Mouse (Mus musculus) forebrain, embryonic 15.5 days (tissue): ENCODE measurements around the gene Srf. TPM values are rescaled to one million over a fixed set of nuclear protein-coding genes. Genes with fewer than 3 reads are reported as not detected.
"Not testable (repeated sequence)": the region's sequence is repeated elsewhere in the genome, so short reads cannot be mapped to it uniquely, and the experiment has no call there.

ENCODE experiments used
- ATAC-seq: fragments of 200-750 bp; cut with Nextera tagmentation; replicated peaks from 2 replicates; pipeline ENCODE4 v1.8.0; 2017; ENCODE audit warnings: mild to moderate bottlenecking, moderate TSS enrichment, moderate library complexity
- H3K27ac ChIP-seq: fragments of 300-500 bp; sonication (generic); replicated peaks from 2 replicates; pipeline ENCODE4 v1.5.1; 2015; ENCODE audit warnings: mild to moderate bottlenecking, inconsistent platforms
- H3K27me3 ChIP-seq: fragments of 300-500 bp; sonication (generic); 2 replicates; pipeline ENCODE4 v1.6.1; 2015; ENCODE audit warnings: inconsistent platforms
- H3K36me3 ChIP-seq: fragments of 300-500 bp; sonication (generic); 2 replicates; pipeline ENCODE4 v1.6.1; 2015; ENCODE audit warnings: mild to moderate bottlenecking, inconsistent platforms
- H3K4me1 ChIP-seq: fragments of 300-500 bp; sonication (generic); 2 replicates; pipeline ENCODE4 v1.6.1; 2015; ENCODE audit warnings: inconsistent platforms
- H3K4me2 ChIP-seq: fragments of 300-500 bp; sonication (generic); replicated peaks from 2 replicates; pipeline ENCODE4 v1.6.1; 2015; ENCODE audit warnings: mild to moderate bottlenecking, inconsistent platforms
- H3K4me3 ChIP-seq: fragments of 300-500 bp; sonication (generic); 2 replicates; pipeline ENCODE4 v1.5.1; 2015; ENCODE audit warnings: mild to moderate bottlenecking, inconsistent platforms
- H3K9ac ChIP-seq: fragments of 300-500 bp; sonication (generic); replicated peaks from 2 replicates; pipeline ENCODE4 v1.6.1; 2015; ENCODE audit warnings: mild to moderate bottlenecking, inconsistent platforms
- H3K9me3 ChIP-seq: fragments of 300-500 bp; sonication (generic); 2 replicates; pipeline ENCODE4 v1.6.1; 2016; ENCODE audit warnings: inconsistent platforms
- WGBS: fragments of 180-500 bp; shearing (Covaris S2); methylation state at CpG from one replicate; pipeline ENCODE4 v1.1.7; 2015; ENCODE audit warnings: mixed read lengths; 5-methylcytosine and 5-hydroxymethylcytosine counted together
- polyA plus RNA-seq: library from polyadenylated mRNA; unstranded; fragments of >200 nt; fragmentation: Nextera tagmentation; extraction: Ambion mirVana; gene quantifications from 2 replicates; pipeline ENCODE4 v1.2.1, GENCODE M21; 2015

Srf gene
- polyA plus RNA-seq, 1 experiment from 2014 or later = 3.3 TPM

DNA sequence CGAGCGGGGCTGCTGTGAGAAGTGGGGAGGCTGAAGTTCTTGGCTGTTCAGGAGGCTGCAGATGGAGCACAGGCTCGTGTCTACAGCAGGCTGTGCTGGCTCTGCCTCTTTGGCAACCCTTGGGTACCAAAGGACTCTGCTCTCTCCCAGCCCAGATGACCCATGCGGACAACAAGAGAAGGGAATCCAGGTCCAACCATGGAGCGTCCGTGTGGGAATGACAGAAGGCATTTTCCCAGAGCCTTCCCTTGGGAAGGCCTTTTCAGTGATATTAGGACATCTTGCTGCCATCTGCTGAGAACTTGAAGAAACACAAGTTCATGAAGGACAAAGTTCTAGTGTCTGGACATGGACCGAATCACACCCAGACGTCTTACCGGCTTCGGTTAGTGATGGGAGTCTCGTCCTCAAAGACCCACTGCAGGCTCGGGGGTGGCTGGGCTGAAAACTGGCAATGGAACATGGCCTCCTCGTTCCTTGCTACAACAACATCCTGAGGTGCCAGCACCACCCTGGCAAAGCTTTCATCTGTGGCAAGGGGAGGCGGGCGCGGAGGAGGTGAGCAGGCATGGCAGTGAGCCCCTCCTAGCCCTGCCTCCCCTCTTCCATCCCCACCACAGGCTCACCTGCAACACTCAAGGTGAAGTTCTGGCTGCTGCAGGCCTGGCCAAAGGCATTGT lies 33.8 kb upstream of the Srf start:
- no peak for ATAC-seq
- no peak overlapping the region for H3K9ac ChIP-seq
- no peaks in the 10 kb centered on the region for H3K4me1 ChIP-seq
- H3K4me2 ChIP-seq = no peak overlapping the region
- no peaks in the 10 kb centered on the region for H3K9me3 ChIP-seq
- no peak overlapping the region for H3K4me3 ChIP-seq
- WGBS = 88% methylated on average over 16 of the region's 16 CpGs
- no peak overlapping the region for H3K27ac ChIP-seq
- H3K36me3 ChIP-seq = peaks cover 29% of the 10 kb centered on the region
- no peaks in the 10 kb centered on the region for H3K27me3 ChIP-seq

DNA sequence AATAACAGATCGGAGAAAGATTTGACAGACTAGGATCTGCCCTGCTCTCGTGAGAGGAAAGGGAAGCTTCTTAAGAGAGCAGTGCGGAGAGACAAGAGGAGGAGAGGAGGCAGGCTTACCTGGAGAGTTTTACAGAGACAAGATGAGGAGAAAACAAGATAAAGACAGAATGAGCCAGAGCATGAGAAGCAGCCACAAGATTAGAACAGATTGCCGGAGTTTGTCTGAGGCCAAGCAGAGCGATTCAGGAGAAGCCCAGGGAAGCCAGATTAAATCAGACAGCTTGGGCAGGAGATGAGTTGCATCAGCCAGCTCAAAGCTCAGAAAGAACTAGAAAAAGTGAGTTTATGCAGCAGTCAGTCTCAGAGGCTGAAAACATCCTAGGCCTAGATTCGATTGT lies 32.9 kb upstream of the Srf start:
- no peak for ATAC-seq
- H3K9ac ChIP-seq = no peak overlapping the region
- 95% methylated on average over 6 of the region's 6 CpGs for WGBS
- H3K9me3 ChIP-seq = no peaks in the 10 kb centered on the region
- H3K4me3 ChIP-seq = no peak overlapping the region
- H3K4me1 ChIP-seq = no peaks in the 10 kb centered on the region
- peaks cover 29% of the 10 kb centered on the region for H3K36me3 ChIP-seq
- no peak overlapping the region for H3K27ac ChIP-seq
- no peaks in the 10 kb centered on the region for H3K27me3 ChIP-seq
- no peak overlapping the region for H3K4me2 ChIP-seq

DNA sequence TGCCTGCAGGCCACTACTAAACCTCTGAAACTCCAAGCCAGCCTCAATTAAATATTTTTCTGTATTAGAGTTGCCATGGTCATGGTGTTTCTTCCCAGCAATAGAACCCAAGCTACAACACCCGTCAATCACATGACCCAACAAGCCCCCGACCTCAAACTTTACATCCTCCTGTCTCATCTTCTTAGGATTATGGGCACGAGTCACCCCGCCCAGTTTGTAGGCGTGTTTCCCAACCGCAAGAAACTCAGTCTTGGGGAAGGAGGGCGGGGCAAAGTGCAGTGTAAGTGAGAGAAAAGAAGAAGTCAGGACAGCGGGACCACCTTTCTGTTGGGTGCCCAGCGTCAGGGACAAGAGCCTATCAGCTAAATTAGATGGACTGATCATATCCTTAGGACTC lies 32.2 kb upstream of the Srf start:
- Histone ChIP-seq H3K9ac (no peak overlapping the region), H3K4me2 (no peak overlapping the region), H3K27me3 (no peaks in the 10 kb centered on the region), H3K9me3 (no peaks in the 10 kb centered on the region), H3K4me3 (no peak overlapping the region), H3K4me1 (no peaks in the 10 kb centered on the region), H3K36me3 (peaks cover 29% of the 10 kb centered on the region), H3K27ac (no peak overlapping the region)
- 87% methylated on average over 9 of the region's 9 CpGs for WGBS
- no peak for ATAC-seq

DNA sequence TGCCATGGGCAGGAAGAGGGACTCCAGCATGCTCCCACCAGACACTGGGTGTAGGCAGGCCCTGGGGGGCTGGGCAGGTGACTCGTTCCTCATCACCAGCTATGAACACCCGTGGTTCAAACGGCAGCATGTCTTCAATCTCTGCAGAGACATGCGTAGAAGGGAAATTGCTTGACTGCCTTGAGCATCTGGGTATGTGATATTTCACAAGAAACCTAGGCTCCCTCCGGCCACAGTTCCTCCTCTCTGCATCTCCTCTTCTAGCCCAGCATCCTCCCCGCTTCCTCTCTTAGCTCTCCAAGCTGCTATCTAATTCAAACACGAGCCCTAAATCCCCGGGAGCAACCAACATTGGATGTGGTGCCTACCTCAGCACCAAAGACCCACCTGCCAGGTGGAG lies 30.4 kb upstream of the Srf start:
- Histone ChIP-seq H3K9me3 (no peaks in the 10 kb centered on the region), H3K9ac (no peak overlapping the region), H3K4me3 (no peak overlapping the region), H3K27me3 (no peaks in the 10 kb centered on the region), H3K36me3 (peaks cover 39% of the 10 kb centered on the region), H3K4me1 (no peaks in the 10 kb centered on the region), H3K4me2 (no peak overlapping the region), H3K27ac (no peak overlapping the region)
- no peak for ATAC-seq
- 97% methylated on average over 8 of the region's 8 CpGs for WGBS

DNA sequence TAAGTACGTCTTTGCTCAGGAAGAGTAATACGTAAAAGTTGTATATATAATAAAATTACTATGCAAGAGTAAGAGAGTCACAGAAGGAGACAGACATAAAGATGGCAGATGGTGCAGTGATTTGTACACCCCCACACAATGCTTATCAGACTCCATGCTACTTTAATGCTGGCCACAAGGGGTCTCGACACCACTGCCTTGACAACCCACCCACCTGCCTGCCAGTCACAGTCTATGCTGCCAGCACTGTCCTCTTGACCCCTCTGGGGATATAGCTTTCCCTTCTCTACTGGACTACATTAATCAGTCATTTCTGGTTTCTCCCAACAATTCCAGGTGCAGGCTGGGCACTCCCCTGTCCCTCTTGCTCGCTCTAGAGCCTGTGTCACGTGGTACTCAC lies 22.7 kb upstream of the Srf start:
- no peak for ATAC-seq
- no peaks in the 10 kb centered on the region for H3K27me3 ChIP-seq
- WGBS = 81% methylated on average over 5 of the region's 5 CpGs
- no peak overlapping the region for H3K4me3 ChIP-seq
- H3K36me3 ChIP-seq = peaks cover 57% of the 10 kb centered on the region
- no peaks in the 10 kb centered on the region for H3K9me3 ChIP-seq
- no peaks in the 10 kb centered on the region for H3K4me1 ChIP-seq
- no peak overlapping the region for H3K27ac ChIP-seq
- H3K9ac ChIP-seq = no peak overlapping the region
- no peak overlapping the region for H3K4me2 ChIP-seq

DNA sequence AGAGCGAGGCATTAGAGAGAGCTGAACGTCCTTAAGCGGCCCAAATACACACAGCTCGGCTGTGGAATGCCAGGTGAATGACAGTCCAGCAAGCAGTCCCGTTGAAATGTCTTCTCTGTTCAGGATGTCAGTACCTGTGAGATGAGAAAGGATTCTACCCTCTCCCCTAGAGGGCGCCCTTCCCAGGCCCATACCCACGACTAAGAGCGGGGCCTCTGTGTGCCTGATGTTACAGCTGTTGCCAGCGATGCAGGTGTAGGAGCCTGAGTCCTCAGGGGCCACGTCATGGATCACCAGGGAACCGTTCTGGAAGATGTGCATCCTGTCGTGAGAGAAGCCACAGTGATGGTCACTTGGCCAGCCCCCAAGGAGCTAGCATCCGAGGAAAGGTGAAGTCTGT lies 20.1 kb upstream of the Srf start:
- 90% methylated on average over 13 of the region's 13 CpGs for WGBS
- peaks cover 64% of the 10 kb centered on the region for H3K36me3 ChIP-seq

DNA sequence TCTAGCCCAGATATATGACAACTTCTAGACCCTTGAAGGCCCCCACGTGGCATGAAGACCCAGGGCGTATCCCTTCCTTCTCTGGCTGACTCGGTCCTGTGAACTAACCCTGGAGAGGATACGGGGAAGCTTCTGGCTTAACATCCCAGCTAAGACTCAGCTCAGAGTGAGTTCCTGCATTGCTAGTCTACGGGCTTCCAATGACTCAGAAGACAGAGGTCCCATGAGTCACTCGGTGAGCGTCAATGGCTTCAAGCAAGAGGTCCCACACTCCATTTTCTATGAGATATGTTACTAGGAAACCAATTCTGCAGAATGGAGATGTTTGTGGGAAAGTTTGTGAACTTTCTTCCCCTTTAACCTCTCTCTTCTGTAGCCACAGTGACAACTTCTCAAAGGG lies 18.6 kb upstream of the Srf start:
- peaks cover 59% of the 10 kb centered on the region for H3K36me3 ChIP-seq
- H3K4me2 ChIP-seq = no peak overlapping the region
- H3K27ac ChIP-seq = no peak overlapping the region
- H3K4me1 ChIP-seq = no peaks in the 10 kb centered on the region
- no peak for ATAC-seq
- H3K9me3 ChIP-seq = no peaks in the 10 kb centered on the region
- no peak overlapping the region for H3K4me3 ChIP-seq
- H3K27me3 ChIP-seq = no peaks in the 10 kb centered on the region
- no peak overlapping the region for H3K9ac ChIP-seq
- 91% methylated on average over 7 of the region's 7 CpGs for WGBS

More for the DNA sequence above, 20.1 kb upstream of the Srf start:
- no peak overlapping the region for H3K9ac ChIP-seq
- H3K9me3 ChIP-seq = no peaks in the 10 kb centered on the region
- H3K4me2 ChIP-seq = no peak overlapping the region
- H3K4me3 ChIP-seq = no peak overlapping the region
- H3K27ac ChIP-seq = no peak overlapping the region
- H3K27me3 ChIP-seq = no peaks in the 10 kb centered on the region
- H3K4me1 ChIP-seq = no peaks in the 10 kb centered on the region
- no peak for ATAC-seq

DNA sequence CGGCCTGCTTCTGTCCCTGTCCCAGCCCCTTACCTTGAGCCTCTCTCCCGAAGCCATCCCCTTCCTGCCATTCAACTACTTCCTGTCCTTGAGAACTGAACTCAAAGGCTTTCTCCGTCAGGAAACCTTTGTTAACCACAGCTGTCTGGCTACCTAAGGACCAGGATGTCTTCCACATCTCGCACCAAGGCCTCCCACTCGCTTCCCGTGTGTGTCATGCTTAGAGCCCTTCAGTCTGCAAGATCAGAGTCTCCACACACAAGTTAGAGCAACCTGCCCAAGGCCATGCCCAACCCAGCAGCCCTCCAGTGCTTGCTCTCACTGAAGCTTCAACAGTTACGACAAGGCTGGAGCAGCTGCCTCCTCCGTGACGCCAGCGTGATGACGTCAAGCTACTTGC lies 15.0 kb upstream of the Srf start:
- no peaks in the 10 kb centered on the region for H3K27me3 ChIP-seq
- 91% methylated on average over 11 of the region's 11 CpGs for WGBS
- no peak overlapping the region for H3K4me2 ChIP-seq
- H3K27ac ChIP-seq = no peak overlapping the region
- no peaks in the 10 kb centered on the region for H3K9me3 ChIP-seq
- H3K4me3 ChIP-seq = no peak overlapping the region
- H3K4me1 ChIP-seq = no peaks in the 10 kb centered on the region
- peaks cover 58% of the 10 kb centered on the region for H3K36me3 ChIP-seq
- H3K9ac ChIP-seq = no peak overlapping the region
- ATAC-seq = no peak

DNA sequence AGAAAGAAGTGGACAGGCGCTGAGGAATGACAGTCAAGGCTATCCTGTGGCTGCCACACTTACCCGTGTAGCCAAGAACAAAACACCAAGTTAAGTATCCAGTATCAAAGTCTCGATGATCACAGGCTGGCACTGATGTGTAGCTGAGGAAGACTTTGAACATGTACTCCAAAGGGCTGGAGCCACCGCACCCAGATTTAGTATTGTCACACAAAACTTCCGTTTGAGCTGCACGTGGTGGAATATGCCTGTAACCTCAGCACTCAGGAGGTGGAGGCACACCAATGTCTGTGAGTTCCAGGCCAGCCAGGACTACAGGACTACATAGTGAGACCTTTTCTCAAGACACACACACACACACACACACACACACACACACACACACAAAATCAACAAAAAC lies 3.2 kb upstream of the Srf start:
- no peak overlapping the region for H3K4me3 ChIP-seq
- no peak overlapping the region for H3K9ac ChIP-seq
- H3K4me1 ChIP-seq = peaks cover 7% of the 10 kb centered on the region
- no peak for ATAC-seq
- WGBS = 92% methylated on average over 6 of the region's 6 CpGs
- no peak overlapping the region for H3K27ac ChIP-seq
- H3K36me3 ChIP-seq = 0 out of 2 replicates have a peak, but pooled peaks cover 4% of the 10 kb centered on the region
- H3K27me3 ChIP-seq = no peaks in the 10 kb centered on the region
- no peak overlapping the region for H3K4me2 ChIP-seq
- H3K9me3 ChIP-seq = no peaks in the 10 kb centered on the region

DNA sequence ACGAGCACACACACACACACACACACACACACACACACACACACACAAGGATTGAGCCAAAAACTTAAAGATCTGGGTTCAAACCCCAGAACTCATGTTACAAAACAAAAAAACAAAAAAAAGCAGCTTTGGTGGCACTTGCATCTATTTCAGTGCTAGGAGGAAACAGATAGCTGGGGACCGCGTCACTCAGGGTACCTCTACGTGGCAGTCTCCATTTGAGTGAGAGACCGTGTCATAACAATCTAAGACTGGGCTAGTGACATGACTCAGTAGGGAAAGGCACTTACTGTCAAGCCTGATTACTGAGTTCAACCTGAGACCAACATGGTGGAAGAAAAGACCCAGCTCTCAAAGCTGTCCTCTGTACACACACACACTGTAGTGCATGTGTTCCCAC lies 2.2 kb upstream of the Srf start:
- WGBS = 86% methylated on average over 5 of the region's 5 CpGs
- no peaks in the 10 kb centered on the region for H3K9me3 ChIP-seq
- H3K4me3 ChIP-seq = no peak overlapping the region
- no peak overlapping the region for H3K9ac ChIP-seq
- H3K4me2 ChIP-seq = no peak overlapping the region
- peaks cover 17% of the 10 kb centered on the region for H3K4me1 ChIP-seq
- H3K27ac ChIP-seq = no peak overlapping the region
- ATAC-seq = no peak
- H3K27me3 ChIP-seq = no peaks in the 10 kb centered on the region
- H3K36me3 ChIP-seq = no peaks in the 10 kb centered on the region

DNA sequence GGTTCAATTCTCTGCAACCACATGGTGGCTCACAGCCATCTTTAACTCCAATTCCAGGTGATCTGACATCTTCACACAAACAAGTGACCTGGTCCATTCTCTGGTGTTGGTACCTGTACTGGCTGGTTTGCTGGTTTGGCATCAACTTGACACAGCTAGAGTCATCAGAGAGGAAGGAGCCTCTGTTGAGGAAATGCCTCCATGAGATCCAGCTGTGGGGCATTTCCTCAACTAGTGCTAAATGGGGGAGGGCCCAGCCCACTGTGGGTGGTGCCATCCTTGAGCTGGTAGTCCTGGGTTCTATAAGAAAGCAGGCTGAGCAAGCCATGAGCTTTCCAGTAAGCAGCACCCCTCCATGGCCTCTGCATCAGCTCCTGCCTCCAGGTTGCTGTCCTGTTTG lies 1.3 kb upstream of the Srf start:
- H3K4me2 ChIP-seq = peak overlapping the region; percentile 95; the same call in 1 of the 2 replicates
- not testable (repeated sequence) for H3K9me3 ChIP-seq, H3K27ac ChIP-seq, H3K36me3 ChIP-seq, H3K4me3 ChIP-seq, ATAC-seq, H3K27me3 ChIP-seq, H3K9ac ChIP-seq
- H3K4me1 ChIP-seq = peaks cover 24% of the 10 kb centered on the region

DNA sequence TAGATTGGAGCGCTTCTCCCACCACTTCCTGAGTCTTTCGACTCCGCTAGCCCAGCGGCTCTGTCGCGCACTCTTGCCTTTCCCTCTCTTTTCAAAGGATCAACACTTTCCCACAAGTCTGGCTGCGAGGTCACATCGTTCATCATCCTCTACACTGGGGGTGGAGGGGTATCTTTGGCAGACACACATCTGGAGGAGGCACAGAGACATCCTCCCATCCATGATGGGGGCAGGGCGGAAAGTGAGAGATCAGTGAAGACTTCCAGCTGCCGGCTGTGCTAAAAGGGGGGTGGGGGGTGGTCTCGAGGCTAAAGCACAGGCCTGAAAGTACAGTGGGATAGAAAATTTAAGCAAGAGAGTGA lies 590 bp upstream of the Srf start:
- ATAC-seq = no peak
- Histone ChIP-seq H3K27ac (peak overlapping the region; percentile 70), H3K27me3 (no peaks in the 10 kb centered on the region), H3K4me1 (peaks cover 30% of the 10 kb centered on the region), H3K9me3 (no peaks in the 10 kb centered on the region), H3K4me3 (peak overlapping the region; percentile 85), H3K36me3 (peaks cover 4% of the 10 kb centered on the region; the same call in 1 of the 2 replicates), H3K9ac (peak overlapping the region; percentile 43), H3K4me2 (peak overlapping the region; percentile 95)
- WGBS = 1% methylated on average over 11 of the region's 11 CpGs

DNA sequence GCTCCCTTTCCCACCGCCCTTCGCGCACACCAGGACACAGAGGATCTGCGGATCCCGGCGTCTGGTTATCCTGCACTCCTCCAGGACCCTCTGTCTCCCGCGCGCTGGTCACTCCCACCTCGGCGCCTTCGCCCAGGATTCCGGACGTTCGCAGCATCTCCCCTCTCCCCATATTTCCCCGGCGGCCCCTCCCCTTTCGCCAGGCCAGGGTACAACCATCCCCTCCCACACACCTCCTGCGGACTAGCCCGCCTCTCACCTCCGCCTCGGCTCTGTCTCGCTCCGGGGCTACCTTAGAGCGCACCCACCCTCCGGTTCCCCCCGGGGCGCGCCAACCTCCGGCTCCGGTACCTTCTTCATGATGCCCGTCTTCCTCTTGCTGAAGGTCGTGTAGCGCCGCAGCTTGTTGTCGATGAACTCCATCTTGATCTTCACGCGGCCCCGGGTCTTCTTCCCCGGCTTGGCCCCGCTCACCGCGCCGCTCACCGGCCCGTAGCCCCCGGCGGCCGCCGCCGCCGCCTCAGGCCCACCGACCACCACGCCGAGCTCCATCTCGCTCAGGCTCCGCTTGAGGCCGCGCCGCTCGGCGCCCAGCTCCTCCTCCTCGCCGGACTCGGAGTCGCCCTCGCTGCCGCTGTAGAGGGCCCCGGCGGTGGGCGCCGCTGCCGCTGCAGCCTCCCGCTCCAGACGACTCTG lies 850 bp downstream of the Srf start:
- peak; percentile 5 for ATAC-seq
- Histone ChIP-seq H3K9ac (peak overlapping the region; percentile 89), H3K27ac (peak overlapping the region; percentile 93), H3K4me1 (peaks cover 30% of the 10 kb centered on the region), H3K4me2 (peak overlapping the region; percentile 95), H3K4me3 (peak overlapping the region; percentile 85), H3K9me3 (no peaks in the 10 kb centered on the region), H3K36me3 (peaks cover 19% of the 10 kb centered on the region), H3K27me3 (no peaks in the 10 kb centered on the region)
- WGBS = under 1% methylated on average over 74 of the region's 75 CpGs
